Mouse (Mus musculus) frontal cortex, postnatal 14 days (tissue): ENCODE data around the gene Tmem256.
"Not testable (repeated sequence)": the region's sequence is repeated elsewhere in the genome, so short reads cannot be mapped to it uniquely, and the experiment has no call there.

ENCODE experiments used
- DNase-seq, 2 experiments: peaks; one replicate each; pipeline ENCODE4 v3.0.0; 2022; ENCODE audit warnings: low spot score in 2 of 2

Tmem256 gene

DNA sequence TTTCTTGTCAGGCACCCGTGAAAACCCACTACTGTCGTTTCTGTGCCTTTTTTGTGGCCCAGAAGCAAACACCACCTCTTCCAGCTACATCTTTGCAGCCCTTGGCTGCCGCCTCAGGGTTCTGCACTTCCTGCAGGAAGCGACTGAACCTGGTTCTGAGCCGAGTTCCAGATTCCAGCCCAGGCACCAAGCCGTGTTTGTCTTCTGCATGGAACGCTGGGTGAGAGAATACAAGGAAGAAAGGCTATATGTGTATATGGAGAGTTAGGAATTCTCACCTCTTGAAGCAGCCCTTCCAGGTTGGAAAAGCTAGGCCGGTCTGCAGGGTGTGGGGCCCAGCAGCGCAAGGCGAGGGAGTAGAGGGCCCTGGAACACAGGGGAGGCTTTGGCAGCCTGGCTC is 16.4 kb downstream of the Tmem256 start:
- no peak for DNase-seq

DNA sequence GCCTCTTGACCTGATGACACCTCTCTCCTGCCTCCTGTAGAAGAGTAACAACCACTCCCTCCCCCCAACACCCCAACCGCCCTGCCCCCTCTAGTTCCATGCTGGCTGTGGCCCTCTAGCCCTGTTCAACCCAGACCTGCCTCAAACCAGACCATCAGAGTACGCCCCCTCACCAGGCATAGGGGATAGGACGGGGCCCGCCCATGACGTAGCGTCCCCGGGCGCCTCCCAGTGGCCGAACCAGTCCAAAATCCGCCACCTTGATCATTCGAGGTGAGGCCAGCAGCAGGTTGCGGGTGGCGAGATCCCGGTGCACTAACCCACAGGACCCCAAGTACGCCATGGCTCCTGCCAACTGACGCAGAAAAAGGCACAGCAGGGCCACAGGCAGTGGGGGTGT is 17.0 kb downstream of the Tmem256 start:
- DNase-seq = no peak

DNA sequence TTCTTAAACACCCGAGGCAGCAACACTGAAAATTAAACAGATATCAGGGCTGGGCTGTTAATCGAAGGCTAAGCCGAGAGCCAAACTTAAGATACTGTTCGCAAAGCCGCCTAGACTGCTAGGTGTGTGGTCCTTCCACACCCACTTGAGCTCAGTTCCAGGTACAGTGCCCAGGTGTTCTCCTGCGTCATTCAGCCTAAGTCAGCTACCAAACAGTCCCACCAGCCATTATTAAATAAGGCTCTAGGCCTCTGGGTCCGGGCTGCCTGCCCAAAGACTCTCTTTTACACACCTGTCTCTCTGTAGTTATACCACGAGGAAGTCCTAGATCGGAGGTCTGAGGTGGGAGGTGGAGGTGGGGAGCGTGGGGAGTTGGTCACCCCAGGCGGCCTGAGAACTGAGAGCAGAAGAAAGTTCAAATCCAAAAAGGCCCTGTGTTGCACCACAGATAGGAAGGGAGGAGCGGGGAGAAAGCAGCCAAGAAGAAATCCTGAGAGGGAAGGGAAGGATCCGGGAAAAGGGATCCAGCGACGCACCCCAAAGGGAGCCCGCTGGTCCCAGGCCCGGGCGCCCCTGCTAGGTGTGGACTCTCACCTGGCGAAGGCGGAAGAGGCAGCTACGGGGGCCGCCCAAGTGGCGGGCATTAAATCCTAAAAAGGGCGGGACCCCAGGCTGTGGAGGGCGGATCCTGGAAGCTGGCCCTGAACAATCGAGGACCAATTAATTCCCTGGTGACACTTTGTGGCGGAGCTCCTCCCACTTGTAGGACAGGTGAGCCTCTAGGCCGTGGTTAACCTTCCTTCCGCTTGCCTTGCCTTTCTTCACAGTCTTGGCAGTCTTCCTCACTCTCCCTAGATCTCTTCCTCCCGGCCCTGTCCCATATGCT is 20.0 kb downstream of the Tmem256 start, which contains the start of gene Tnk1:
TSS of gene Tnk1 (minus strand) at position 618 of the 886 bp plus-strand sequence.
- no peak for DNase-seq

DNA sequence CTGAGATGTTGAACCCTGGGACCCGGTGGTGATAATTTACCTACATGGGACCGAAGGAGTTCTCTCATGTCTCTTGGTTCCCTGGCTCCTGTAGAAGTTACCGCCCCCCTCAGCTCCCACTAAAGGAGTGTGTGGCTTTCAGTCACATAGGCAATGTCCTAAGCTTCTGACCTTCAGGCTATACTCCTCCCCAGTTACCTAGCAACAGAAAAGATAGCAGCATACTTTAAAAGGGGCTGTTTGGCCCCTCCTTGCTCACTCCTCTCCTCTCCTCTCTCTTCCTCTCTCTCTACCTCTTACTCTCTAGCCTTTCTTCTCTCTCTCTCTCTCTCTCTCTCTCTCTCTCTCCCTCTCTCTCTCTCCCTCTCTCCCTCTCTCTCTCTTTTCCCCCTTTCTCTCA is 25.4 kb downstream of the Tmem256 start:
- DNase-seq = not testable (repeated sequence)

DNA sequence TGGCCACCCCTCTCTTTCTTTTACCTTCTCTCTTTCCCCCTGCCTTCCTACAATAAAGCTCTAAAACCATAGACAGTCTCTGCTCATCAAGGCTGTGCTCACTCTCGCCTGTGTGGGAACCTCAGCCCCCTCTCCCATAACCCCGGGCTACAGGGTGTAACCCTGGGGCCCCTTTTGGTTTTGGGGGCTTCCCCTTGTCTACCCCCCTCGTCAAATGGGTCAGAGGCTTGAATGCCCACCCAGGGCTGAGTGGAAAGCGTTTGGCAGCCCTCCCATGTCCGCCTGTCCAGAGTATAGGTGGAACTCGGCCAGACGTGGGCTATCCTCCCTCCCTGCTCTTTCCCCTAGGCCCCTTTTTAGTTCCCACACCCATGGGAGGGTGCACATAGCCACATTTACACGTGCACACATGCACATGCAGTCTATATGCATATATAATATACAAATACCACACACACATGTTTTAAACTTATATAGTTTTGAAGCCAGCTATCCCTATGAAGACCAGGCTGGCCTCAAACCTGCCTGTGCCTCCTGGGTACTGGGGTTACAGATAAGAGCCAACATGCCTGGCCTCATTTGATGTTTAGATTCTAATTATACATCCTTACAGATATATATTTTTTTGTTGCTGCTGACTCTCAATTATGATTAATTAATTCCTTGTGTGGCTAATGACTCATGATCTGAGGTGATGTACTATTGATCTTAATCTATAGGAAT is 26.0 kb downstream of the Tmem256 start:
- no peak for DNase-seq

DNA sequence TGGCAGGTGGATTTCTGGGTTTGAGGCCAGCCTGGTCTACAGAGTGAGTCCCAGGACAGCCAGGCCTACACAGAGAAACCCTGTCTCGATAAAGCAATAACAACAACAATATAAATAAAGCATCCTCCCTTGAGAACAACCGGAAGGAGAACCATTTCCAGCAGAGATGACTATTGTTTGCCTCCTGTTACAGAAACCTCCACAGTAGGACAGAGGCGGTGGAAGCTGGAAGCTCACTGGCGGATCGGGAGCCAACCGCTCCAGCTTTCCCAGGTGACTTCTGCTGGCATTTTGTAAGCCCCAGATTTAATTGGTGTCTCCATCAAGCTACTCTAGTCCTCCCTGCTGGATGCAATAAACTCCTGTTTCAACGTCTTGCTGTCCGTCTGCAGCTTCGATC is 27.2 kb downstream of the Tmem256 start:
- no peak for DNase-seq

DNA sequence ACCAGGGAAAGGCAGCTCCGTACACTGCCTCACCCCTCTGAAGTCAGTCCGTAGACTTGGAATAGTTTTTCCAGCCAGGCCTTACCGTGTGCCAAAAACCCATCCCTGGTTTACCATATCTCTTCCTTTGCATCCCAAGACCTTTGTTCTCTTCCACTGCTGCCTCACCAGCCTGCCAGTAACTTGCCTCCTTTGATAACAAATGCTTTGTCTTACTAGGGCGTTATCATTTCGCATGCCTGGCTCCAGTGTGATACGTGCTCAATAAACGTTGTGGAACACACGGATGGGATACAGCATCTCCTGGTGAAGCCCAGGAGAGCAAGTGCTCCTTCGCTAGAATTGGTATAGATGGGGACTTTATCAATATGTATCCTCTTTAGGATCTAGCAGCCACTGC is 29.0 kb downstream of the Tmem256 start:
- no peak for DNase-seq

DNA sequence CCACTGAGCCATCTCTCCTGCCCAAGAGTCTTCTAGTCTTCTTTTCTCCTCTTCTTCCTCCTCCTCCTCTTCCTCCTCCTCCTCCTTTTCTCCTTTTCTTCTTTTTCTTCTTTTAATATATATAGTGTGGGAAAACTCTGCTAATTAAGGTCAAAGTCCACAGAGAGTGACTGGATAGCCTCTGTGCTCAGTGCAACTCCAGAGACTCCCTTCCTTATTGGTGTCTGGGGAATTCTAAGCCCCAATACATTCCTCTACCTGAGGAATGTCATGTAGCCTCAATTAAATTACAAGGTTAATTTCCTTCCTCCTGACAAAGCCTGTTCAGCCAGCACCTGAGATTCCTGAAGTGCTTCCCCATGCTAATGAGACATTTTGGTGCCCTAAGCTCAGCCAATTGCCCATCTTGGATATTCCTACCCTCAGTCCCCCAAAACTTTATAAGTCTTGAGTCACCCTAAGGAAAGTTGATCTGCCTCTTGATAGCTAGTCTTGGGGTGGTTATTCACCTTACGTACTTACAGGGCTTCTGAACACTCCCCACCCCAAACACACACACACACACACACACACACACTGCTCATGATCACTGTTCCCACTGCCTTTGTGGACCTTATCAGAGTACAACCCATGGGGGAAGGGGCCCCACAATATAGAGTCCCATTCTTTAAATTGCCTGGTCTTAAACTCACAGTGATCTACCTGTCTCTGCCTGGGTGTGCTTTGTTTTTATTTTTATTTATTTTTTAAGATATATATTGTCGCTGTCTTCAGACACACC is 32.2 kb downstream of the Tmem256 start:
- DNase-seq = no peak

DNA sequence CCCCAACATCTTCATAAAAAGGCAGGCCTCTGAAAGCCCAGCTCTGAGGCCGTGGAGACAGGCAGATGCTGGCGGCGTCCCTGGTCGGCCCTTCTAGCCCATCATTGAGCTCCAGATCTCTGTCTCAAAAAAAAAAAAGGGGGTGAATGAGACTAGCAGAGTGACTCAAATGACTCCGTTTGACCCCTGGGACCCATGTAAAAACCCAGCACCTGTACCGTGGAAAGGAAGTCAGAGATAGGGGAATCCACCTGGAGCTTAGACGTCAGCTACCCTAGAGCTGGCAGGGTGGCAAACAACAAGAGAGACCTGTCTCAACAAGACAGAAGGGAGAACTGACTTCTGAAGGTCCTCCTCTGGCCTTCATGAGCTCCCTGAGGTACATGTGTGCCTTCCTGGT is 33.5 kb downstream of the Tmem256 start:
- DNase-seq = no peak

DNA sequence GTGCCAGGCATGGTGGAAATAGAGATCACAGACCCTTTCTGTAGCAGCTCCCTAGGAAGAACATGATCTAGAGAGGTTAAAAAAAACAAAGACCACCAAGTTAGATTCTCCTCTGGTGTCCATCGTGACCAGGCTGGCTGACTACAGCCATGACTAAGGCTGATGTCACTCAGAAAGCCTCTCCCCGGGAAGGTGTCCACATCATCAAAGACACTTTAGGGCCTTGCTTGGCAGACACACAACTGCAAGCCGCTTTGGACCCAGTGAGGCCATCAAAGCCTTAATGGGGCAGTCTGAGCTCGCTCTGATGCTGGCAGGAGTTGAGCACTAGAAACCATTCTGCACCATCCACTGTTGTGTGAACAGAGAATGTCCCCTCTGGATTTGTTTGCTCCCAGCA is 34.1 kb downstream of the Tmem256 start:
- no peak for DNase-seq

DNA sequence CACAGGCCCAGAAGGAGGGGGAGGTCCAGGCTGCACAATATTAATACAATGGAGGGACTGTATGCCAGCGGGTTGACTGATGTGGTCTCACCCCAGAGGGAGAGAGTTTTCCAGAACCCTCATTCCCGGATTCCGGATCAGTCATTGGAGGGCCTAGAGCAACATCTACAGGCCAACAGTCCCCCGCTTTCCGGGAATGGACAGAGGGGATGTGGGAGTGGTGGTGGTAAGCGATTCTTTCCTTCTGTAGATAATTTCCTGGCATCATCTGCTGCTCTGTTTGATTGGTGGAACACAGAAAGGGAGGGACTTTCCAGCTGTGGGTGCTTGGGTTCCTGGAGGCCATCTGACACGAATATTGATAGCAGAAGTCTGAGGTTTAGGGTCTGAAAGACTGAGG is 37.9 kb downstream of the Tmem256 start:
- DNase-seq = no peak

DNA sequence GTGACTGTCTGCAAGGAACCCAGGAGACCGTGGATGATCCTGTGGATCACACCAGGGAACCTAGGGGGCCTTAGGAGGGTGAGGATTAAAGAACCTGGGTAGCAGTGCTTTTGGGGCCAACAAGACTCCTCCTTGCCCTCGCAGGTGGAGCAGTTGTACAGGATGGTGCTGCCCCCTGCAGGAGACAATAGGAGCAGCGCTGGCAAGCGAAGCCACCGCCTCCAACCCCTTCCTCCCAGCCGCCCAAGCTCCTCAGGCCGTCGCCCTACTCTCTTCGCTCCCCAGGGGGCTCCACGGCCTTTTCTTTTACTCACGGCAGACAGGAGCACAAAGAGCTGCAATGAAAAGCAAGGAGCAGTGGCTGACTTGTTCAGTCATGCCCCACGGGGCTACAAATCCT is 38.6 kb downstream of the Tmem256 start:
- peak; percentile 61 to 68 for DNase-seq

DNA sequence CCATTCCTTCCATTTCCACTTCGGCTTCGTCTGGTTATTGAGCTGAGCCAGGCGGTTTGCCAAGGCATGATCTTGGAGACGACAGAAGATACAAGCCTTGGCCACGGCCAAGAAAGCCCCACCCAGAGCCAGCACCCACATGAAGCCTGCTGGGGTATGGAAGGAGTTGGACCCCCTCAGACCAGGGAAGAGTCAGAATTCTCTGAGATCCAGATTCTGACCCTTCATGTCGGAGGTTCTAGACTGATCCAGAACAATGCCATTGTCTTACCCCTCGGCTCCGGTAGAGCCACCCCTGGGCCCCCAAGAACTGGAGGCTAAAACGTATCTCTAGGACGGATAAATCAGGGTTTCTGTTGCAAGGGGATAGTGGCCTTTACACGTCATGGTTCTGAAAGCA is 39.6 kb downstream of the Tmem256 start, which contains the start of gene Tmem95:
TSS of gene Tmem95 (minus strand) at position 141 of the 400 bp plus-strand sequence.
- DNase-seq = no peak

DNA sequence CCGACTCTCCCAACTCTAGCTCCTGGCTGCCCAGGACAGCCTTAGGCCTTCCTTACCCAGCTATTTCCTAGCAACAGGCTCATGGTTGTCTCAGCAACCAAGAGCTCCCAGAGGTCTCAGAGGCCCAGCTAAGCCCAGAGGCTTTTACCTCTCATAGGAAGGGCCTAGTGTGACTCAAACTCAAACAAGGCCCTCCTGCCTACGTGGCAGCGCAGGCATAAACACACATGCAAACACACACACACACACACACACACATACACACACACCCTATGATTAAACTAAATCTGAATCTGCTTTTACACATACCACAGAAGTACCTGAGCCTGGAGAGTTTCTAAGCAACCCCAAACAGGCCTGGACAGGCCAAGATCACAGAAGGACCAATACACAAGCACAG is 40.1 kb downstream of the Tmem256 start:
- DNase-seq = no peak

DNA sequence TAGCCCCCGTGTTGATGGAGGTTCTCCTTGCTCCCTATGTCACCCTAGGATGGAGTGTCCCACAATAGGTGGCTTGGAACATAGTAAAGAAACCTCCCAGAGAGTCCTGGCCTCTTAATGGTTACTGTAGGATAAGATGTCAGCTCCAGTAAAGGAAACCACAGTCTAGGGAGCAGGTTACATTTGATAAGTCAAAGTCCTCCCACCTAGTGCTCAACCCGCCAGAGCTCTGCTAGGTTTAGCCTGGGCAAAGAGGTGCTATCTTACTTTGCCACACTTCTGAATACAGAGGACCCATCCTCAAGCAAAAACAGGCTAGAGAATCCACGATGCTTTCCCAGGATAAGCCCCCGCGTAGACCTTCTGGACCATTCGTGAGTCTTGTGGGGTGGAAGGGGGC is 40.6 kb downstream of the Tmem256 start:
- no peak for DNase-seq

DNA sequence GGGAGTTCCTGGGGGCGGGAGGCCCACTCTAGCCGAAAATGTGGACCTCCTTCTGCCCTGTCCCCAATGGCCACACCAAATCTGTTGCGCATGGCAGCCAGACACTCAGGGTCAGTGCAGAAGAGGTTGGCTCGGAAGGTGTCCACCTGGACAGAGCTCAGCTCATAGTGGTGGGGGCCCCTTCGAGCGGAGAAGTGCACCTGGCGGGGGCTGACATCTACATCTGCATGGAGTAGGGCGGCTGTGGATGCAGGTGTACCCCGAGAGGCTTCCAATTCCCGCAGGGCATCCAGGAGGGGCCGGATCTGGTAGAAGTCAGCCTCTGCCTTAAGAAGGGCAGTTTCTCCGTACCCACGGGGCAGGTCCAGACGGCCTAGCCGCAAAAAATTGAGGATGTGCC is 41.4 kb downstream of the Tmem256 start:
- DNase-seq = no peak

DNA sequence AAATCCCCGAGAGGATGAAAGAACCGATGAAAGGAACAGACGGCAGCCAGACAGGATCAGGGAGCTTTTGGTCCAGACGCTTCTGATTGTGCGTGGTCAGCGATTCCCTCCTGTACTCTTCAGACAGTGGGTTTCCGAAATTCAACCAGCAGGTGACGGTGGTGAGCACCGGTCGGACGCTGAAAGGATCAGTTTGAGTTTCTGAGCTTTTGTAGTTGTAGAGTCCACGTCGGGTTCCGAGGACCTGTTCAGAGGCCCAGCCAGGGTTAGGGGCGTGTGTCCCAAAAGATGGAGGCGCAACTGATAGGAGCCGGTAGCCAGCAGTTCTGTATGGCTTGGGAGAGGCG is 42.2 kb downstream of the Tmem256 start:
- DNase-seq = peak in 1 of 2 experiments; percentile 48

DNA sequence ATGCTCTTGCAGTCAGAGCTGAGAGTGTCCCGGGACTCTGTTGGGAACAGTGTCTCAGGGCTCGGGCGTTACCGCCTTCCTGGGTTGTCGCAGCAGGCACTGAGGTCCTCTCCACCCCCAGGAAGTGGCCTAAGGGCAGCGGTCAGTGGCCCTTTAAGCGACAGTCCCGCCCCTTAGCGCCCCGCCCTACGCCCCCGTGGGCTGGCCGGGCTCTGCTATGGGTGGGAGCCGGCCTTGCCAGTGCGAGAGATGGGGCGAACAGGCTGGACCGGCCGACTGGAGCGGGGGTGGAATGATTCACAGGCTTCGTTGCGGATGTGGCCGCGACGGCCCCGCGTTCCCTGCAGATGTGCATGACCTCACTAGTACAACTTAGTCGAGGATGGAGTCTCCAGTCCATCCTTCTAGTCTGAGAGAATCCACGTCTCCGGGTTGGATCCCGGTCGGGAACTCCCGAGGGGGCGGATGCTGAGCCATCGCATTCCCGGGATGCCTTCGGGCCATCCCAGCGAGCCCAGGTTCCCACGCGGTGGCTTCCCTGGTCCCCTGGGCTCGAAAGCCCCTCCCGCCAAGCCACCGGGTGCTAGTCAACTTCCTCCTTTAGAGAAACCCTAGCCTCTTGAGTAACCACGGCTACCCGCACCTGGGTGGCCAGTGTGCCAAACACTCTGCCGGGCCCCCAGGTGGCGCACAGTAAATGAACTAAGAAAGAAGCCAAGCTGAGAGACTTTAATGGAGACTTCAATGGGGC is 42.7 kb downstream of the Tmem256 start, which contains the start of gene Kctd11:
TSS of gene Kctd11 (minus strand) at position 554 of the 751 bp plus-strand sequence.
- peak; percentile 46 to 57 for DNase-seq

DNA sequence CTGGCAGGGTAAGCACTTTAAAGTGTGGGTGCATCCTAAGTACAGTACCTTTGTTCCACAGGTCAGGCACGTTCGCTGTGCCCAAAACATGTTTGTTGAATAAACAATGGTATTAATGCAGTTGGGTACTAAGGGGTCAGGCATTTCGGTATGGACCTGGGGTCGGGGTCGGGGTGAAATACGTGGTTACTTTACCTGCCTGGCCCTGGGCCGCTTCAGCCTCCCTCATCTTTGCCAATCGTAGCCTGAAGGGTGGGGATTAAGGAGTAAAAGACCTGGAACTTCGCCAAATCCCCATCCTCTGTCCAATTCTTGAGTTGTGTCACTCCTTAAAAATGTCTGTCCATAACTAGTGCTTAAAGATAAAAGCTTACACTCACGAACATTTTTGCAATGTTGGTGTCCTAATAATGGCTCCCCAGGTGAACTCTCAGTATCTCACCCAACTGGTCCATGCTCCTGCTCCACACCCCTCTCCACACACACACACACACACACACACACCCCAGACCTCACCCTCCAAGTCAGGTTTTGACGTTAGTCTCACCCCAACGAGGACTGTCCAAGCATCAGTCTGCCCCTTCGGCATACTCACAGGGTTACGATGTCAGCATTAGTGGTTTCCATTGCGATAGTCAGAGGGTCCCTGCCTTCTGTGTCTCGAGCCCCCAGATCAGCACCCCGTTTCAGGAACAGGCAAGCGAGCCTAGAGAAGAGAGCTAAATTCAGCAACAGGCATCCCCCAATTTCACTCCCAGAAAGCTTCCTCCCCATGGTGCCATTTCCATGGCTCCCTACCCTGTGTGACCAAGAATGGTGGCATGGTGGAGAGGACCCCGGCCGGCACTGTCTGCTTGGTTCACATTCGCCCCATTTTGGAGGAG is 43.7 kb downstream of the Tmem256 start:
- no peak for DNase-seq

DNA sequence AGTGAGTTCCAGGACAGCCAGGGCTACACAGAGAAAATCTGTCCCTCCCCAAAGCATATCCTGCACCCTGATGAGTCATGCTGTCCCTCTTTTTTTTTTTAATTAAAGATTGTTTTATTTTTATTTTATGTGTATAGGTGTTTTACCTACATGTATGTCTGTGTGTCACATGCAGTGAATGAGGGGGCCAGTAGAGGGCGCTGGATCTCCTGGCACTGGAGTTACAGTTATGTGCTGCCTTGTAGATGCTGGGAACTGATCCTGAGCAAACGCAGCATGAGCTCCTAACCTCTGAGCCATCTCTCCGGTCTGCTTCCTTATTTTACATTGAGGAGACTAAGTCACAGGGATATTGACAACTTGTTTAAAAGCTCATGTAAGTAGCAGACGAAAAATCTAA is 44.8 kb downstream of the Tmem256 start:
- DNase-seq = no peak
